Mouse (Mus musculus) brain, embryonic 14.5 days (tissue): ENCODE measurements around the gene Cenpm.

Source experiments
- CTCF ChIP-seq: fragments of 200-500 bp; IDR thresholded peaks from 2 replicates; pipeline ENCODE4 v1.5.1; 2012; ENCODE audit warnings: inconsistent platforms, mild to moderate bottlenecking, moderate library complexity, borderline replicate concordance; ENCODE audit not compliant: insufficient read depth, insufficient read length; ENCODE audit errors: extremely low read depth
- POLR2A ChIP-seq: fragments of 200-500 bp; IDR thresholded peaks from 2 replicates; pipeline ENCODE4 v1.6.1; 2012; ENCODE audit warnings: mild to moderate bottlenecking, inconsistent platforms, borderline replicate concordance; ENCODE audit not compliant: poor library complexity, insufficient read depth, insufficient read length, severe bottlenecking; ENCODE audit errors: extremely low read depth

GRCm38 (mm10) chr15:82225769-82226168, 18.8 kb downstream of the Cenpm start:
- no peak for TF ChIP-seq CTCF
- TF ChIP-seq POLR2A = no peak
